Mouse (Mus musculus) kidney, embryonic 14.5 days (tissue): ENCODE data around the gene Frmd4a. TPM values are rescaled to one million over a fixed set of nuclear protein-coding genes. Genes with fewer than 3 reads are reported as not detected.

Experiments used
- ATAC-seq: fragments of 200-750 bp; cut with Nextera tagmentation; 2 replicates; pipeline ENCODE4 v1.8.0; 2017; ENCODE audit warnings: moderate number of reproducible peaks, mild to moderate bottlenecking, moderate TSS enrichment, moderate library complexity; ENCODE audit not compliant: low FRiP score, low TSS enrichment
- H3K27ac ChIP-seq: fragments of 300-500 bp; sonication (generic); 2 replicates; pipeline ENCODE4 v1.5.1; 2014; ENCODE audit warnings: low read depth, mild to moderate bottlenecking, low read length, moderate library complexity, mixed read lengths
- H3K27me3 ChIP-seq: fragments of 300-500 bp; sonication (generic); 2 replicates; pipeline ENCODE4 v1.6.1; 2014; ENCODE audit warnings: mild to moderate bottlenecking, low read length; ENCODE audit not compliant: control insufficient read depth, insufficient read depth
- H3K36me3 ChIP-seq: fragments of 300-500 bp; sonication (generic); 2 replicates; pipeline ENCODE4 v1.6.1; 2014; ENCODE audit warnings: low read length, mixed read lengths; ENCODE audit not compliant: control insufficient read depth, insufficient read depth
- H3K4me1 ChIP-seq: fragments of 300-500 bp; sonication (generic); 2 replicates; pipeline ENCODE4 v1.6.1; 2014; ENCODE audit warnings: low read length, mixed read lengths; ENCODE audit not compliant: control insufficient read depth, insufficient read depth
- H3K4me2 ChIP-seq: fragments of 300-500 bp; sonication (generic); replicated peaks from 2 replicates; pipeline ENCODE4 v1.6.1; 2014; ENCODE audit warnings: low read depth, mild to moderate bottlenecking, low read length
- H3K4me3 ChIP-seq: fragments of 300-500 bp; sonication (generic); 2 replicates; pipeline ENCODE4 v1.5.1; 2014; ENCODE audit warnings: mild to moderate bottlenecking, low read length
- H3K9ac ChIP-seq: fragments of 300-500 bp; sonication (generic); 2 replicates; pipeline ENCODE4 v1.6.1; 2014; ENCODE audit warnings: low read depth, mild to moderate bottlenecking, low read length, moderate library complexity
- H3K9me3 ChIP-seq: fragments of 300-500 bp; sonication (generic); 2 replicates; pipeline ENCODE4 v1.6.1; 2016; ENCODE audit warnings: low read length; ENCODE audit not compliant: control insufficient read depth
- WGBS: fragments of 180-500 bp; shearing (Covaris S2); extraction: QIAGEN DNeasy Blood & Tissue Kit; methylation state at CpG from one replicate; pipeline ENCODE4 v1.1.7; 2014; 5-methylcytosine and 5-hydroxymethylcytosine counted together
- polyA plus RNA-seq: library from polyadenylated mRNA; unstranded; fragments of >200 nt; fragmentation: Nextera tagmentation; extraction: Ambion mirVana; gene quantifications from 2 replicates; pipeline ENCODE4 v1.2.1, GENCODE M21; 2014

Gene Frmd4a
- polyA plus RNA-seq, 1 experiment from 2014 or later, result 39.2 TPM

GRCm38 (mm10) chr2:4296881-4297280 is 279.4 kb downstream of the Frmd4a start:
- ATAC-seq, result no peak
- H3K4me2 ChIP-seq, result no peak overlapping the region
- H3K4me3 ChIP-seq, result no peak overlapping the region
- no peak overlapping the region for H3K27ac ChIP-seq
- H3K36me3 ChIP-seq, result no peaks in the 10 kb centered on the region
- no peaks in the 10 kb centered on the region for H3K9me3 ChIP-seq
- H3K27me3 ChIP-seq, result no peaks in the 10 kb centered on the region
- 55% methylated on average over 10 of the region's 10 CpGs for WGBS
- no peak overlapping the region for H3K9ac ChIP-seq
- H3K4me1 ChIP-seq, result peaks cover 33% of the 10 kb centered on the region

GRCm38 (mm10) chr2:4298325-4299215 is 281.1 kb downstream of the Frmd4a start:
- Histone ChIP-seq H3K4me3 (no peak overlapping the region), H3K4me2 (peak overlapping the region; percentile 55), H3K27ac (peak overlapping the region; percentile 91), H3K9me3 (no peaks in the 10 kb centered on the region), H3K4me1 (peaks cover 33% of the 10 kb centered on the region), H3K27me3 (no peaks in the 10 kb centered on the region), H3K9ac (peak overlapping the region; percentile 47), H3K36me3 (no peaks in the 10 kb centered on the region)
- ATAC-seq, result peak; percentile 75
- WGBS, result 4% methylated on average over 19 of the region's 19 CpGs

- 42% methylated on average over 12 of the region's 12 CpGs for WGBS
- peaks cover 33% of the 10 kb centered on the region for H3K4me1 ChIP-seq
- ATAC-seq, result no peak
Measured at GRCm38 (mm10) chr2:4299593-4299992, 282.1 kb downstream of the Frmd4a start.

GRCm38 (mm10) chr2:4300383-4300811 is 282.9 kb downstream of the Frmd4a start:
- 5% methylated on average over 13 of the region's 13 CpGs for WGBS
- Histone ChIP-seq H3K27ac (peak overlapping the region; percentile 86), H3K9ac (peak overlapping the region; percentile 54), H3K4me3 (peak overlapping the region; percentile 41), H3K4me2 (peak overlapping the region; percentile 55), H3K9me3 (no peaks in the 10 kb centered on the region), H3K4me1 (peaks cover 33% of the 10 kb centered on the region), H3K36me3 (no peaks in the 10 kb centered on the region), H3K27me3 (no peaks in the 10 kb centered on the region)
- ATAC-seq, result peak; percentile 50

More at GRCm38 (mm10) chr2:4299593-4299992, 282.1 kb downstream of the Frmd4a start:
- Histone ChIP-seq H3K36me3 (no peaks in the 10 kb centered on the region), H3K4me3 (no peak overlapping the region), H3K9me3 (no peaks in the 10 kb centered on the region), H3K9ac (no peak overlapping the region), H3K4me2 (peak overlapping the region; percentile 55; the same call in 1 of the 2 replicates), H3K27me3 (no peaks in the 10 kb centered on the region), H3K27ac (peak overlapping the region; percentile 91)

- Histone ChIP-seq H3K27me3 (no peaks in the 10 kb centered on the region), H3K4me3 (peak overlapping the region; percentile 41), H3K27ac (peak overlapping the region; percentile 86), H3K9me3 (no peaks in the 10 kb centered on the region), H3K4me1 (peaks cover 32% of the 10 kb centered on the region), H3K9ac (peak overlapping the region; percentile 54), H3K36me3 (no peaks in the 10 kb centered on the region), H3K4me2 (peak overlapping the region; percentile 55)
- WGBS, result 11% methylated on average over 8 of the region's 8 CpGs
- ATAC-seq, result peak; percentile 4
Measured at GRCm38 (mm10) chr2:4300816-4301215, 283.3 kb downstream of the Frmd4a start.

GRCm38 (mm10) chr2:4301256-4301655 is 283.7 kb downstream of the Frmd4a start:
- Histone ChIP-seq H3K9me3 (no peaks in the 10 kb centered on the region), H3K36me3 (no peaks in the 10 kb centered on the region), H3K9ac (peak overlapping the region; percentile 37; the same call in 1 of the 2 replicates), H3K4me1 (peaks cover 28% of the 10 kb centered on the region), H3K27ac (peak overlapping the region; percentile 60; the same call in 1 of the 2 replicates), H3K27me3 (no peaks in the 10 kb centered on the region), H3K4me2 (peak overlapping the region; percentile 55), H3K4me3 (peak overlapping the region; percentile 41)
- ATAC-seq, result no peak
- WGBS, result 23% methylated on average over 5 of the region's 6 CpGs

GRCm38 (mm10) chr2:4301692-4302091 is 284.2 kb downstream of the Frmd4a start:
- 26% methylated on average over 7 of the region's 7 CpGs for WGBS

GRCm38 (mm10) chr2:4302119-4302518 is 284.6 kb downstream of the Frmd4a start:
- Histone ChIP-seq H3K4me3 (peak overlapping the region; percentile 41; the same call in 1 of the 2 replicates), H3K36me3 (no peaks in the 10 kb centered on the region), H3K27ac (no peak overlapping the region; the same call in 1 of the 2 replicates), H3K27me3 (no peaks in the 10 kb centered on the region), H3K9ac (0 out of 2 replicates have a peak overlapping the region, but pooled peaks have one; percentile 37), H3K4me1 (peaks cover 26% of the 10 kb centered on the region), H3K4me2 (peak overlapping the region; percentile 55), H3K9me3 (no peaks in the 10 kb centered on the region)
- no peak for ATAC-seq
- 71% methylated on average over 3 of the region's 3 CpGs for WGBS

More at GRCm38 (mm10) chr2:4301692-4302091, 284.2 kb downstream of the Frmd4a start:
- peak overlapping the region; percentile 55 for H3K4me2 ChIP-seq
- H3K4me3 ChIP-seq, result peak overlapping the region; percentile 41
- H3K4me1 ChIP-seq, result peaks cover 28% of the 10 kb centered on the region
- H3K9ac ChIP-seq, result peak overlapping the region; percentile 37; the same call in 1 of the 2 replicates
- no peaks in the 10 kb centered on the region for H3K27me3 ChIP-seq
- ATAC-seq, result no peak
- H3K36me3 ChIP-seq, result no peaks in the 10 kb centered on the region
- H3K27ac ChIP-seq, result peak overlapping the region; percentile 60; the same call in 1 of the 2 replicates
- no peaks in the 10 kb centered on the region for H3K9me3 ChIP-seq

GRCm38 (mm10) chr2:4307076-4307475 is 289.6 kb downstream of the Frmd4a start:
- no peak overlapping the region for H3K4me2 ChIP-seq
- no peaks in the 10 kb centered on the region for H3K27me3 ChIP-seq
- ATAC-seq, result no peak
- no peak overlapping the region for H3K27ac ChIP-seq
- no peaks in the 10 kb centered on the region for H3K36me3 ChIP-seq
- no peak overlapping the region for H3K9ac ChIP-seq
- no peaks in the 10 kb centered on the region for H3K4me1 ChIP-seq
- H3K4me3 ChIP-seq, result no peak overlapping the region
- H3K9me3 ChIP-seq, result no peaks in the 10 kb centered on the region
- WGBS, result 70% methylated on average over 6 of the region's 6 CpGs
